Mouse (Mus musculus): ENCODE measurements around the gene Pip4k2a. TPM values are rescaled to one million over a fixed set of nuclear protein-coding genes. Genes with fewer than 3 reads are reported as not detected.

The Pip4k2a gene
- polyA plus RNA-seq, 1 experiment from 2014 or later: 8.2 TPM

DNA sequence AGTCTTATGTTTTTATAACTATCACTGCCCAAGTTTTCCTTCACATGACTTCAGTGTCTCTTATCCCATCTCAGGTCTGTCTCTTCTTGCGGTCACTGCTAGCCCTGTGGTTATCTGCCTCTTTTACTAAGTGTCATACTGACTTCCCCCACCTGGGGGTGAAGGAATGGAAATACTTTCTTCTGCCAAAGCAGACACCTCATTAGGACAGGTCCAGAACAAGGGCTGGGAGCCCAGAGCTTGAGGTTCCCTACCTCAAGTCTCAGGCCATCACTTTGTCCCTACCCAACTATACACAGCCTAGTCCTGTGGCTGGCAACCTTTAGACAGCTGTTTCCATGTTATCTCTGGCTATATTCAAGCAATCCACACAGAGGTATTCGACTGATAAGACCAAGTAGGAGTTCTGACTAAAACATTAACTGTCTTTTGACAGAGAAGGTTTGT is 62.3 kb downstream of the Pip4k2a start:
- H3K4me1 ChIP-seq: peaks cover 25% of the 10 kb centered on the region

DNA sequence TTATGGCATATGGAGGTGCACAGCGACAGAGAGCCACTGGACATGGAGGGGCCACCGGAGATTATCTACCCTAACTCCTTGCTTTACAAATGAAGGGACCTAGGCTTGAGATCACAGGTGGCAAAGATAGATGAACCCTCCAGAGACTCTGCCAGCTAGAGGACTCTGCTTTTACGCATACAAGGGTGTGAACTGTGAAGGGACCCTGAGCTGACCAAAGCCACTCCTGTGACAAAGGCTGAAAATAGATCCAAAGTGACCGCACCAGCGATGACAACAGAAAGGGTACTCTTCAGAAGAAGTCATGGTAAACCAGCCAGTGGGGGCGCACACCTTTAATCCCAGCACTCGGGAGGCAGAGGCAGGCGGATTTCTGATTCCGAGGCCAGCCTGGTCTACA is 63.8 kb downstream of the Pip4k2a start:
- H3K9me3 ChIP-seq: no peaks in the 10 kb centered on the region

More for the DNA sequence above, 62.3 kb downstream of the Pip4k2a start:
- no peak overlapping the region for H3K27ac ChIP-seq
- WGBS: 77% methylated on average over 2 of the region's 2 CpGs
- H3K9ac ChIP-seq: no peak overlapping the region
- H3K36me3 ChIP-seq: no peaks in the 10 kb centered on the region
- no peaks in the 10 kb centered on the region for H3K9me3 ChIP-seq
- H3K27me3 ChIP-seq: 0 out of 2 replicates have a peak, but pooled peaks cover 3% of the 10 kb centered on the region
- H3K4me2 ChIP-seq: no peak overlapping the region
- no peak for ATAC-seq (ENCODE audit: insufficient number of reproducible peaks, low FRiP score, low TSS enrichment, low read depth)
- no peak overlapping the region for H3K4me3 ChIP-seq

DNA sequence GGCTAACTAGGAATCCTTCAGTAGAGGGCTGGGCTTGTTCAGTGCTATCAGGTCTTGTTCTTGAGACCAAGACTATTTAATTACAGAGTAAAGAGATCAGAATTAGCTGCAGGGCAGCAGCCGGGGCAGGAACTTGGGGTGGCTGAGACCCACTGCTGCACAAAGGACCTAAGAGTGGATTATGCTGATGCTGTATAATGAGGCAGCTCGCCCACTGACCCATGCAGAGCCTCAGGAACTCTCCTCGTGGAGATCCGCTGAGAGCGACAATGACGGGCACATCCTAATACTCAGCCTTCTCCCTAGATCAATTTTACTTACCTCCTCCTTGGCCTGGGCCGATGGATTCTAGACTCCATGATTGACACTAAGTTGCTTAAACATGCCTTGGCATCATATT is 64.5 kb downstream of the Pip4k2a start:
- ATAC-seq (ENCODE audit: insufficient number of reproducible peaks, low FRiP score, low TSS enrichment, low read depth): no peak
- Histone ChIP-seq H3K9ac (no peak overlapping the region), H3K36me3 (no peaks in the 10 kb centered on the region), H3K9me3 (no peaks in the 10 kb centered on the region), H3K4me1 (peaks cover 11% of the 10 kb centered on the region), H3K4me3 (no peak overlapping the region), H3K27ac (no peak overlapping the region), H3K27me3 (0 out of 2 replicates have a peak, but pooled peaks cover 3% of the 10 kb centered on the region), H3K4me2 (no peak overlapping the region)
- 40% methylated on average over 7 of the region's 7 CpGs for WGBS

More for the DNA sequence above, 63.8 kb downstream of the Pip4k2a start:
- ATAC-seq (ENCODE audit: insufficient number of reproducible peaks, low FRiP score, low TSS enrichment, low read depth): no peak
- Histone ChIP-seq H3K9ac (no peak overlapping the region), H3K27ac (no peak overlapping the region), H3K4me3 (no peak overlapping the region), H3K4me1 (peaks cover 18% of the 10 kb centered on the region), H3K4me2 (no peak overlapping the region), H3K27me3 (0 out of 2 replicates have a peak, but pooled peaks cover 3% of the 10 kb centered on the region), H3K36me3 (no peaks in the 10 kb centered on the region)
- 91% methylated on average over 9 of the region's 9 CpGs for whole genome bisulfite sequencing

DNA sequence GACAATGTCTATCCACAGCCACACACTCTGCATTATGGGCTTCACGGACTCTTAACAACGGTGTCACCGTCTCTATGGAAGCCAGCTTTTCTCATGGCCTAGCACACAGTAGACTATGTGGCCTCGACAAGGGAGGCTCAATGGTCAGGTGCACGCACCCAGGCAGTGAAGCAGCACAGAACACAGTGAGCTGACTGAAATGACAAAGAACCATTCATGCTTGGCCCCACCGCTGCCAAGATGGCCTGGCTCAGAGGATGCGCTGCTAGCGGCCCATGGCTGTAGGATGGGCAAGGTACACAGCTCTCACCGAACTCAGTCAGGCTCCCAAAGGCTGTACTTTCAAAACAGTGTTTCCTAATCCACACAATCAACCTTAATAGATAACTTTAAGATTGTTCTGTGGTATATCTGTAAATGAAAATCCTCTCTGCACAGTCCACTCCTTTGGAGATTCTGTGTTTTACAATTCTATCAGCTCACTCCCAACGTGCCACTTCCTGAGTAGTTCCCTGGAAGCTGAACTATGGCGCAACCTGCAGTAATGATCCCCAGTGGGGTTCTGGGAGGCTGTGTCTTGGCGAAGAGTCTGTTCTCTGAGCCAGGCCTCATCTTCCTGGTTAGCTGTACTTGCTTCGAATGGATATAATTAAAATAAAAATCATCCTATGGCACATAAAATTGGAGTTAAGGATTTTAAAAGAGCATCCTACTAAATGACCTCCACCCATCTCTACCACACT is 67.4 kb downstream of the Pip4k2a start:
- Histone ChIP-seq H3K4me3 (no peak overlapping the region), H3K27me3 (0 out of 2 replicates have a peak, but pooled peaks cover 3% of the 10 kb centered on the region), H3K9ac (no peak overlapping the region), H3K27ac (no peak overlapping the region), H3K36me3 (no peaks in the 10 kb centered on the region), H3K4me1 (peaks cover 6% of the 10 kb centered on the region; the same call in 1 of the 2 replicates), H3K9me3 (no peaks in the 10 kb centered on the region), H3K4me2 (no peak overlapping the region)
- no peak for ATAC-seq (ENCODE audit: insufficient number of reproducible peaks, low FRiP score, low TSS enrichment, low read depth)
- WGBS: 79% methylated on average over 13 of the region's 13 CpGs

DNA sequence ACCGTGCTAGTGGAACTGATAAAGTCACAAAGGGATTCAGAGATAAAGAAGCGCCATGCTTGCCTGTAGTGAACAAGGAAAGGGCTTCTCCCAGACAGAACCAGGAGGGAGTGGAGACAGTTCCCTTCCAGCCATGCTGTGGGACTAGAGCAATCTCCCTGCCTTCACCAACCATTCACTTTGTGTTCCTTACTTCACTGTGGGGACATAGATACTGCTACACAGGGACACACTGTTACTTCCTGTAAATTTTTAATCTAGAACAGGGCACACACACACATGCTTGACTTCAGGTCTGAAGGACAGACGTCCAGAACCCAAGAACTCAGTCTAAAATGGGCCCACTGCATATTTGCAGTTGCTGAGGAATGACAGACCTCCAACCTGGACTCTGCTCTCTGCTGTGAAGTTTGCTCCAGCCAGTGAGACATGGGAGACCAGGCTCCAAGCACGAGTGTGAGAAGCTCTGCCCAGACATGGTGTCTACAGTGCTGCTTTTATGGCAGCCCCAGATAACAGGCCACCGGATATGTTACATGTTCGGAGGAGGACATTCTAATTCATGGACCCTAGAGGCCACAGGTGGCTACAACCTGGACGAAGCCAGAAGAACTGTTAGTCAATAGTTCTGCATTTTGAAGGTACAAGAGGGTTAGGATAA is 69.2 kb downstream of the Pip4k2a start:
- no peak for ATAC-seq (ENCODE audit: insufficient number of reproducible peaks, low FRiP score, low TSS enrichment, low read depth)
- Histone ChIP-seq H3K36me3 (no peaks in the 10 kb centered on the region), H3K4me1 (peaks cover 6% of the 10 kb centered on the region; the same call in 1 of the 2 replicates), H3K9me3 (no peaks in the 10 kb centered on the region), H3K4me3 (no peak overlapping the region), H3K4me2 (no peak overlapping the region), H3K27me3 (no peaks in the 10 kb centered on the region), H3K9ac (no peak overlapping the region), H3K27ac (no peak overlapping the region)
- 69% methylated on average over 7 of the region's 7 CpGs for WGBS

DNA sequence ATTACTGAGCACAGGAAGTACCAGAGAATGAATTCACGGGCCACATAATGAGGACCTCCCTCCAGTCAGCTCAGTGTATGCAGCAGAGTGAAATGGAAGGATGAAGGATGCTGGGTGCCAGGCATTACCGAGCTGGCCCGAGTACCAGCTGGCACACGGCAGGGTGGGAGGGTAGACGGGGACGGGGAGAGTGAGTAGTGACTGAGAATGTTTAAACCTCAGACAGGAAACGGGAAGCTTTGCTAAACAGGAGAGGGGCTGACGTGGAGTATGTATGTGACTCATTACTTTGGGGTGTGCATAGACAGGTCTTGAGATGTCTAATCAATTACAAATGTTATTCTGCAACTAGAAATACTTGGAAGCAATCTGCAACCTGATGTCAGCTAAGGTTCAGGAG is 69.7 kb downstream of the Pip4k2a start:
- Histone ChIP-seq H3K36me3 (no peaks in the 10 kb centered on the region), H3K4me1 (peaks cover 4% of the 10 kb centered on the region; the same call in 1 of the 2 replicates), H3K4me3 (no peak overlapping the region), H3K9me3 (no peaks in the 10 kb centered on the region), H3K27me3 (no peaks in the 10 kb centered on the region), H3K9ac (no peak overlapping the region), H3K4me2 (no peak overlapping the region), H3K27ac (no peak overlapping the region)
- 48% methylated on average over 8 of the region's 8 CpGs for WGBS
- no peak for ATAC-seq (ENCODE audit: insufficient number of reproducible peaks, low FRiP score, low TSS enrichment, low read depth)

DNA sequence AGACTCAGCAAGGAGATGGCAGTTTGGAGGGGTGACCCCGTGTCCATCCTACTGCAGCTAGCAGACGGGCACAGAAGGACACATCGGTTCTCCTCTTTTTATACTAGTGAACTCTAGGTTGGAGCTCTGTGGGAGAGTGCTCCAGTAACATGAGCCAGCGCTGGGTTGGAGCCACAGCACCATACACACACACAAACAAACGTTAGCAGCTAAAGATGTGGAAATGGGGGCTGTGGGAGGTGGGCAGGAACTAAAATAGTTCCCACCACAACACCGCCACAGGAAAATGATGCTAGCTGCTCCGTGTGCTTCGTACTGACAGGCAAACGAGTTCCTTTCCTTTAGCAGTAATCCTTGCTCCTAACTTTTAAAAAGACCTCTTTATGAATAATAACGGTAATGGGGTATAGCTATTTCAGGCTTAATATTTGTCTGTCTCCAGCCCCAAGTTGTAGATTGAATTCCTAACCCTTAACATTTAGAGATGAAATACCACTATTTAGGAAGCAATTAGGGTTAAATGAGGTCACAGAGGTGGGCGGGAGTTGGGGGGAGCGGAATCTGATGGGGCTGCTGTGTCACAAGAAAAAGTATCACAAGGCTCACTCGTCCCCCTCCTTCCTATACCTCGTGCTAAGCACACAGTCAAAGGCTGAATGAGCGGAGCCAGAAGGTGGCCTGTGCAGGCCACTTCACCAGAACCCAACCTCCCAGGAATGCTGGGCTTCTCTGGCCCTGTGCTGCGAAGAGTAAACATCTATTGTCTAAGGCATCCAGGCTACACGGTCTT is 73.9 kb downstream of the Pip4k2a start:
- Histone ChIP-seq H3K4me2 (no peak overlapping the region), H3K27me3 (no peaks in the 10 kb centered on the region), H3K9me3 (no peaks in the 10 kb centered on the region), H3K36me3 (no peaks in the 10 kb centered on the region), H3K27ac (no peak overlapping the region), H3K4me1 (peaks cover 3% of the 10 kb centered on the region; the same call in 1 of the 2 replicates), H3K9ac (no peak overlapping the region), H3K4me3 (no peak overlapping the region)
- WGBS: 48% methylated on average over 17 of the region's 17 CpGs
- ATAC-seq (ENCODE audit: insufficient number of reproducible peaks, low FRiP score, low TSS enrichment, low read depth): no peak

DNA sequence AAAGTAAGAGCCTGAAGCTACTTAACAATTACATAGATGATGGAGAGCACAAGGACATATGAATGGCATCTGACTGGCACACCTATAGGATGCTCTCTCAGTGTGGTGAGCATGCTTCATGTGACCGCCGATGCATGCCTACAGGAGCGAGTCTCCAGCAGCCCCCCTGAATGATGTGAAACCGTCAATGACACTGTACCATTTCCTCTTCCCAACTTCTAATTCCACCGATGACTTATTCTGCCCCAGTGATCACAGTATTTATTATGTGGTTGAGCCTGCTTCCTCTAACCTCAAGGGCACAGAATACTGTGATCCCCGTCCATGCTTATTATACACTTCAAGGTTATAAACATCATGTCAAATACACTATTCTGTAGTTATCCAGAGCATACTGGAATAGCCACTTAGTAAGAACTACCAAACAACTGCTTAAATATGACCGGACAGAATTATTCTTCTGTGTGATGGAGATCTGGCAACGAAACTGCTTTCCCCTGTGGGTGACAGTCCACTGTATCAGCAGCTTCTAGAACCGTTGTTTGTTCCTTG is 74.8 kb downstream of the Pip4k2a start:
- 81% methylated on average over 9 of the region's 9 CpGs for WGBS
- no peaks in the 10 kb centered on the region for H3K27me3 ChIP-seq
- ATAC-seq (ENCODE audit: insufficient number of reproducible peaks, low FRiP score, low TSS enrichment, low read depth): no peak

DNA sequence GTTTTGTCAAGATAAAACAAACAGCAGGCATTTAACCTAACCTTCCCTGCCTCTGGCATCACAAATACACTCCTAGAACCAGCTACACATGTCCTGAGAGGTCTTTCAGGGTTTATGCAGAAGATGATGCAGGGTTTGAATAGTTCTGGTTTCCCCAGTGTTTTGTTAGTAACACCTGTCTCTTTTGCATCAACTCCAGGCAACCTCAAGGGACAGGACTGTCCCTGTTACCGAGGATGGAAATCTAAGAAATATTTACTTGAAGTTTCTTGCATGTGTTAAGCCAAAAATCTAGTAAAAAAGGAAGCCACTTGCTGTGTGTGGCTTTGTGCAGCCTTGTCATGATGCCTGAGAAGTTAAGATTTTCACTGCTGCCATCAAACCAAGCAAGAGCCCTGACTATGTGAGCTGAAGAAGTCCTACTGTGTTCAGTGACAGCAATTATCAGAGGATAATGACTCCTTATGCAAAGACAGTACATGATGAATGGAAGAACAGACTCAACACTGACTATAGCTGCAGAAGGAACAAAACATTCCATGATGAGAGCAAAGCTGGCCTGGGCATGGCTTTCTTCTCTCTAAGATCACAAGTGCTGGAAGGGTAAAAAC is 76.3 kb downstream of the Pip4k2a start:
- no peak for ATAC-seq (ENCODE audit: insufficient number of reproducible peaks, low FRiP score, low TSS enrichment, low read depth)
- no peak overlapping the region for H3K27ac ChIP-seq
- 39% methylated on average over 1 of the region's 1 CpGs for WGBS

More for the DNA sequence above, 74.8 kb downstream of the Pip4k2a start:
- no peak overlapping the region for H3K4me3 ChIP-seq
- no peak overlapping the region for H3K27ac ChIP-seq
- H3K9me3 ChIP-seq: no peaks in the 10 kb centered on the region
- 0 out of 2 replicates have a peak, but pooled peaks cover 2% of the 10 kb centered on the region for H3K4me1 ChIP-seq
- H3K36me3 ChIP-seq: no peaks in the 10 kb centered on the region
- H3K9ac ChIP-seq: no peak overlapping the region
- no peak overlapping the region for H3K4me2 ChIP-seq

DNA sequence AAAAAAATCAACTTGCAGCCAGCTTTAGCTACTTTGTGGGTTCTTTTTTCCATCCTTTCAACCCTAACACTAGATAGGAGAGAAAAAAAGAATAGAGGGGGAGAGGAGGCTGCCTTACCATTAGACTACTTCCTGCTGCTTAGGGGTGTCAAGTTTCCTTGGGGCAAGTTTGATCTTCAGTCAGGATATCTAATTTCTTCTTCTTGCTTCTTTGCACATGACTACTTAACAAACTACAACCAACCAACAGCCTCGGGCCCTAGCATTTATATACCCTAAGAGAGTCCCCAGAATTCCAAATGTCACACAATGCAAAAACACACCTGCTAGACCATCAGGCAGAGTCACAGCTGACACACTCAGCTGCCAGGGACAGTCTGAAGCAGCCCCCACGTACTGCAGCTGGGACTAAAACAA is 77.5 kb downstream of the Pip4k2a start:
- Histone ChIP-seq H3K4me2 (no peak overlapping the region), H3K27ac (no peak overlapping the region), H3K9me3 (no peaks in the 10 kb centered on the region), H3K27me3 (no peaks in the 10 kb centered on the region), H3K36me3 (no peaks in the 10 kb centered on the region), H3K4me3 (no peak overlapping the region), H3K9ac (no peak overlapping the region), H3K4me1 (peaks cover 7% of the 10 kb centered on the region)
- ATAC-seq (ENCODE audit: insufficient number of reproducible peaks, low FRiP score, low TSS enrichment, low read depth): no peak
- WGBS: 24% methylated on average over 2 of the region's 2 CpGs

More for the DNA sequence above, 76.3 kb downstream of the Pip4k2a start:
- Histone ChIP-seq H3K4me2 (no peak overlapping the region), H3K4me1 (no peaks in the 10 kb centered on the region), H3K4me3 (no peak overlapping the region), H3K9ac (no peak overlapping the region), H3K9me3 (no peaks in the 10 kb centered on the region), H3K36me3 (no peaks in the 10 kb centered on the region), H3K27me3 (no peaks in the 10 kb centered on the region)

DNA sequence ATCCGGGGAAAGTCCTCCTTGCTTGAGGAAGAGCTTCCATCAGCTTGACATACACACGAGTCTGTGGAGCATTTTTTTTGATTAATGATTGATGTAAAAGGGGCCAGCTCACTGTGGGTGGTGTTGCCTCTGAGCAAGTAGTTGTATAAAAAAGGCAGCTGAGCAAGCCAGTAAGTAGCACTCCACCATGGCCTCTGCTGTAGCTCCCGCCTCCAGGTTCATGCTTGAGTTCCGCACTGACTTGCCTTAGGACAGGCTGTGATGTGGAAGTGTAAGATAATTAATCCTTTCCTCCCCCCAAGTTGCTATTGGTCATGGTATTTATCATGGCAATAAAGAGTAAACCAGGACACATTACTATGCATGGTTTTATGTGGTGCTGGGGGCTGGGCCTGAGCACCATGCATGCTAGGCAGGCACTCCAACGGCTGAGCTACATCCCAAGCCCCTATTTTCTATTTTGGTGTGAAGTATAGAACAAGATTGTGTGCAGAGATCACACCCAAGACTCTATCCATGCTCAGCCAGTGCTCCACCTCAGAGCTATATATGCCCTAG is 78.0 kb downstream of the Pip4k2a start:
- Histone ChIP-seq H3K4me1 (peaks cover 11% of the 10 kb centered on the region), H3K36me3 (no peaks in the 10 kb centered on the region), H3K9me3 (no peaks in the 10 kb centered on the region), H3K9ac (no peak overlapping the region), H3K4me2 (no peak overlapping the region), H3K27me3 (no peaks in the 10 kb centered on the region), H3K4me3 (no peak overlapping the region), H3K27ac (no peak overlapping the region)
- ATAC-seq (ENCODE audit: insufficient number of reproducible peaks, low FRiP score, low TSS enrichment, low read depth): no peak
- WGBS: 47% methylated on average over 5 of the region's 5 CpGs

Measured in limb, embryonic 15.5 days (tissue).